Mouse (Mus musculus) olfactory bulb, adult 2 months (tissue): ENCODE results near the gene Cldn3.

Experiments used
- CTCF ChIP-seq: fragments of 200-500 bp; IDR thresholded peaks from 2 replicates; pipeline ENCODE4 v1.5.1; 2012; ENCODE audit warnings: low read depth, mild to moderate bottlenecking, low read length, moderate library complexity; ENCODE audit not compliant: insufficient read depth
- POLR2A ChIP-seq: fragments of 200-500 bp; IDR thresholded peaks from 2 replicates; pipeline ENCODE4 v1.6.1; 2012; ENCODE audit warnings: mild to moderate bottlenecking, low read depth, low read length, moderate library complexity; ENCODE audit not compliant: insufficient read depth

DNA sequence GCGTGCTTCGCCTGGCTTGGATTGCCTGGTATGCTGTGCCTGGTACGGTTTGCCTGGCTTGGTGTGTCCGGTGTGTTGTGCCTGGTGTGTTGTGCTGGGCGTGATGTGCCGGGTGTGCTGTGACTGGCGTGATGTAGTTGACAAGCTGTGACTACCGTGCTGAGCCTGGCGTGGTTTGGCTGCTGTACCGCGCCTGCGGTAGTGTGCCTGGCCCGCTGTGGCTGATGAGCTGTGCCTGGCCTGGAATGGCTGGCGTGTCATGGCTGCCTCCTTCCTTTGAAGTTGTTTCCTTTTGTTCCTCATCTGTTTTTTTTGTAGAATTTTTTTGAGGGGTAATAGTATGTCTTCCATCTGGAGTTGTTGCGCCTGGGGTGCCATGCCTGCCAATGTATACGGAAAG lies 14.7 kb downstream of the Cldn3 start:
- TF ChIP-seq CTCF (no peak), POLR2A (no peak)
